Mouse (Mus musculus): Measurements from ENCODE around the gene Pik3cd.

GRCm38 (mm10) chr4:149645761-149646160, 56.6 kb downstream of the Pik3cd start:
- TF ChIP-seq TCF12 (IDR thresholded peaks at IDR 0.05; ENCODE audit: low read depth, low read length) (no peak), EP300 (IDR thresholded peaks at IDR 0.05; ENCODE audit: low read length) (no peak), POLR2A (IDR thresholded peaks at IDR 0.05; ENCODE audit: low read depth, low read length) (no peak), RAD21 (IDR thresholded peaks at IDR 0.05; ENCODE audit: low read depth, low read length) (no peak), BHLHE40 (IDR thresholded peaks at IDR 0.05; ENCODE audit: low read depth, low read length) (no peak), NRF1 (IDR thresholded peaks at IDR 0.05; ENCODE audit: low read depth, low read length) (no peak), CTCF (conservative IDR thresholded peaks at IDR 0.05 in 1 of 2, IDR thresholded peaks at IDR 0.05 in 1 of 2; ENCODE audit: low read depth in 2 of 2, low read length in 2 of 2) (no peak), JUND (conservative IDR thresholded peaks at IDR 0.05; ENCODE audit: low read depth, low read length) (no peak), ETS1 (conservative IDR thresholded peaks at IDR 0.05; ENCODE audit: low read depth, low read length) (no peak), HCFC1 (IDR thresholded peaks at IDR 0.05; ENCODE audit: low read depth, low read length) (no peak), SMC3 (IDR thresholded peaks at IDR 0.05; ENCODE audit: low read depth, low read length) (no peak), MXI1 (IDR thresholded peaks at IDR 0.05; ENCODE audit: low read depth, low read length) (no peak), MYC (IDR thresholded peaks at IDR 0.05; ENCODE audit: low read depth, low read length) (no peak)
